ENCODE assay signal across 7 mouse cellular contexts in the genomic region with DNA sequence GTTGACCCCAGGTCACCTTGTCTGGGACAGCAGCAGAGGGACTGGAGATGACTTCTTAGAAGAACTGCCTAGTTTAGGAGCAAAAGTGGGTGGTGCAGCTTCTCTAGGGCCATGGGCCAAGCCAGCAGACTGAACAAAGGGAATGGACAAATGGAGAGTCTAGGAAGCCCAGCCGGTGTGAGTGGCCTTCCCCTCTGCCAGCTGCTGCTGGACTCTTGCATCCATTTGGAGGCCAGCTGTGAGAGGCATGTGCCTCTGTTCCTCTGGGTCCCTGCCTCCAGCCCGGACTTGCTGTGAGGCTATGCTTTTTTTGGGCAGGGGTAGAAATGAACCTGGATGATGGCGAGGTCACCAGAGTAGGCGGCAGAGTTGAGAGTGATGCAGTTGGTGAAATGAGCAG. TPM values are rescaled to one million over a fixed set of nuclear protein-coding genes. Genes with fewer than 3 reads are reported as not detected.
DNase-seq lines count a peak whose midpoint lies in the region; ATAC-seq and TF ChIP-seq lines count a peak whose summit lies in the region.

Lats2 (minus strand) TSS at position 152 of the 400 bp plus-strand sequence.

- H3K4me2 ChIP-seq in limb, embryonic 11.5 days (ENCODE audit: low read depth, severe bottlenecking) = no peak within 1 kb of the TSS

- no peak for TF ChIP-seq CTCF in lung, adult 2 months (IDR thresholded peaks at IDR 0.05; ENCODE audit: insufficient read depth, low read length)
- no peak for TF ChIP-seq CTCF in brain, embryonic 14.5 days (IDR thresholded peaks at IDR 0.05; ENCODE audit: borderline replicate concordance, extremely low read depth, insufficient read depth, insufficient read length)

- no peak for TF ChIP-seq POLR2A in lung, adult 2 months (IDR thresholded peaks at IDR 0.05; ENCODE audit: borderline replicate concordance, extremely low read depth, low read depth, low read length)
- TF ChIP-seq POLR2A in brain, embryonic 14.5 days (IDR thresholded peaks at IDR 0.05; ENCODE audit: borderline replicate concordance, extremely low read depth, insufficient read depth, insufficient read length, poor library complexity, severe bottlenecking) = no peak

- H3K27ac ChIP-seq in limb, embryonic 11.5 days (replicated peaks; ENCODE audit: low read depth, low read length) = no peak within 1 kb of the TSS

- no peak within 1 kb of the TSS for H3K4me3 ChIP-seq in lung, adult 2 months (replicated peaks; ENCODE audit: extremely low read depth, low read depth, low read length)
- no peak within 1 kb of the TSS for H3K4me3 ChIP-seq in limb, embryonic 11.5 days (ENCODE audit: low read depth, low read length)

- no peaks in the 10 kb centered on the region for H3K36me3 ChIP-seq in limb, embryonic 11.5 days (ENCODE audit: control insufficient read depth, insufficient read depth, low read length)

- DNase-seq in lung, adult 2 months = no peak
- no peak for DNase-seq in lung, postnatal 36 days
- no peak for DNase-seq in brain, embryonic 14.5 days (ENCODE audit: low read depth)
- no peak for DNase-seq in limb, embryonic 11.5 days (ENCODE audit: low spot score)
- no peak for DNase-seq in embryo, embryonic 11 days
- DNase-seq in urinary bladder, postnatal 10 days (ENCODE audit: low spot score) = no peak

- H3K9ac ChIP-seq in limb, embryonic 11.5 days (ENCODE audit: low read length) = no peak within 1 kb of the TSS

- no peak for ATAC-seq in granulocyte monocyte progenitor cell, adult 5-6 weeks (replicated peaks; ENCODE audit: poor library complexity, severe bottlenecking)
- ATAC-seq in limb, embryonic 11.5 days (ENCODE audit: insufficient number of reproducible peaks, low FRiP score, low TSS enrichment, low read depth) = no peak

- no peaks in the 10 kb centered on the region for H3K9me3 ChIP-seq in limb, embryonic 11.5 days (ENCODE audit: control insufficient read depth, low read length)

- no peaks in the 10 kb centered on the region for H3K27me3 ChIP-seq in limb, embryonic 11.5 days (ENCODE audit: control insufficient read depth, insufficient read depth, low read length)

- H3K4me1 ChIP-seq in lung, adult 2 months (ENCODE audit: control insufficient read depth, insufficient read depth, low read length) = no peaks in the 10 kb centered on the region
- H3K4me1 ChIP-seq in limb, embryonic 11.5 days (ENCODE audit: control insufficient read depth, insufficient read depth, low read length) = no peaks in the 10 kb centered on the region

- 82% methylated on average over 4 of the region's 4 CpGs for WGBS in lung, adult 2 months
- WGBS in limb, embryonic 11.5 days = 78% methylated on average over 4 of the region's 4 CpGs

RNA-seq across cellular contexts. Expression of gene Lats2, which starts in this region (rescaled TPM):
- polyA plus RNA-seq in lung, adult 2 months (2012; rRNA removed) = 85.5 and 111 TPM in 2 replicates
- 9.9 and 14.0 TPM in 2 replicates for polyA plus RNA-seq in brain, embryonic 14.5 days (2012; rRNA removed)
- total RNA-seq in granulocyte monocyte progenitor cell, adult 5-6 weeks (2014; fragmentation: Nextera tagmentation) = 14.3 and 22.9 TPM in 2 replicates
- 10.3 TPM in 2 replicates for total RNA-seq in granulocyte monocyte progenitor cell, adult 5-6 weeks (2017)
- 19.4 and 20.1 TPM in 2 replicates for polyA plus RNA-seq in limb, embryonic 11.5 days (2014; fragmentation: Nextera tagmentation; extraction: Ambion mirVana)
